Mouse (Mus musculus): ENCODE data around the gene Mgat5. TPM values are rescaled to one million over a fixed set of nuclear protein-coding genes. Genes with fewer than 3 reads are reported as not detected.

Mgat5 gene
- polyA plus RNA-seq, 1 experiment, result 24.1 TPM

GRCm38 (mm10) chr1:127214585-127215232 lies 9.9 kb downstream of the Mgat5 start:
- H3K36me3 ChIP-seq (ENCODE audit: control insufficient read depth, insufficient read depth, low read length), result no peaks in the 10 kb centered on the region
- no peak for TF ChIP-seq POLR2A (IDR thresholded peaks at IDR 0.05; ENCODE audit: control insufficient read depth, extremely low read depth, insufficient read depth, low read length, poor library complexity)
- TF ChIP-seq CTCF (IDR thresholded peaks at IDR 0.05; ENCODE audit: borderline replicate concordance, control insufficient read depth, extremely low read depth, insufficient read depth, low read length, poor library complexity), result no peak
- no peaks in the 10 kb centered on the region for H3K27me3 ChIP-seq (ENCODE audit: control insufficient read depth, insufficient read depth, low read length)
- peak overlapping the region; percentile 99 for H3K27ac ChIP-seq (ENCODE audit: control insufficient read depth, insufficient read depth, low read length)
- H3K4me3 ChIP-seq (ENCODE audit: control insufficient read depth, insufficient read depth, low read length), result no peak overlapping the region
- DNase-seq, result no peak
- peaks cover 59% of the 10 kb centered on the region for H3K4me1 ChIP-seq (replicated peaks; ENCODE audit: control insufficient read depth, insufficient read depth, low read length)
- 52% methylated on average over 8 of the region's 8 CpGs for WGBS

- Histone ChIP-seq H3K27ac (ENCODE audit: control insufficient read depth, insufficient read depth, low read length) (no peak overlapping the region), H3K4me1 (replicated peaks; ENCODE audit: control insufficient read depth, insufficient read depth, low read length) (peaks cover 46% of the 10 kb centered on the region), H3K27me3 (ENCODE audit: control insufficient read depth, insufficient read depth, low read length) (no peaks in the 10 kb centered on the region), H3K36me3 (ENCODE audit: control insufficient read depth, insufficient read depth, low read length) (no peaks in the 10 kb centered on the region), H3K4me3 (ENCODE audit: control insufficient read depth, insufficient read depth, low read length) (no peak overlapping the region)
- 63% methylated on average over 2 of the region's 2 CpGs for WGBS
- no peak for DNase-seq
- TF ChIP-seq POLR2A (IDR thresholded peaks at IDR 0.05; ENCODE audit: control insufficient read depth, extremely low read depth, insufficient read depth, low read length, poor library complexity), result no peak
- no peak for TF ChIP-seq CTCF (IDR thresholded peaks at IDR 0.05; ENCODE audit: borderline replicate concordance, control insufficient read depth, extremely low read depth, insufficient read depth, low read length, poor library complexity)
Measured at GRCm38 (mm10) chr1:127216979-127217378, 12.2 kb downstream of the Mgat5 start.

GRCm38 (mm10) chr1:127217665-127218064 lies 12.8 kb downstream of the Mgat5 start:
- 88% methylated on average over 4 of the region's 4 CpGs for WGBS
- Histone ChIP-seq H3K27me3 (ENCODE audit: control insufficient read depth, insufficient read depth, low read length) (no peaks in the 10 kb centered on the region), H3K4me3 (ENCODE audit: control insufficient read depth, insufficient read depth, low read length) (no peak overlapping the region), H3K4me1 (replicated peaks; ENCODE audit: control insufficient read depth, insufficient read depth, low read length) (peaks cover 41% of the 10 kb centered on the region), H3K36me3 (ENCODE audit: control insufficient read depth, insufficient read depth, low read length) (no peaks in the 10 kb centered on the region), H3K27ac (ENCODE audit: control insufficient read depth, insufficient read depth, low read length) (peak overlapping the region; percentile 21; the same call in 1 of the 2 replicates)
- DNase-seq, result no peak
- no peak for TF ChIP-seq CTCF (IDR thresholded peaks at IDR 0.05; ENCODE audit: borderline replicate concordance, control insufficient read depth, extremely low read depth, insufficient read depth, low read length, poor library complexity)
- no peak for TF ChIP-seq POLR2A (IDR thresholded peaks at IDR 0.05; ENCODE audit: control insufficient read depth, extremely low read depth, insufficient read depth, low read length, poor library complexity)

- Histone ChIP-seq H3K4me1 (replicated peaks; ENCODE audit: control insufficient read depth, insufficient read depth, low read length) (peaks cover 37% of the 10 kb centered on the region), H3K27ac (ENCODE audit: control insufficient read depth, insufficient read depth, low read length) (peak overlapping the region; percentile 21; the same call in 1 of the 2 replicates), H3K36me3 (ENCODE audit: control insufficient read depth, insufficient read depth, low read length) (no peaks in the 10 kb centered on the region), H3K4me3 (ENCODE audit: control insufficient read depth, insufficient read depth, low read length) (no peak overlapping the region), H3K27me3 (ENCODE audit: control insufficient read depth, insufficient read depth, low read length) (no peaks in the 10 kb centered on the region)
- 93% methylated on average over 7 of the region's 7 CpGs for WGBS
- no peak for DNase-seq
- no peak for TF ChIP-seq POLR2A (IDR thresholded peaks at IDR 0.05; ENCODE audit: control insufficient read depth, extremely low read depth, insufficient read depth, low read length, poor library complexity)
- TF ChIP-seq CTCF (IDR thresholded peaks at IDR 0.05; ENCODE audit: borderline replicate concordance, control insufficient read depth, extremely low read depth, insufficient read depth, low read length, poor library complexity), result no peak
Measured at GRCm38 (mm10) chr1:127218182-127218581, 13.4 kb downstream of the Mgat5 start.

- no peak overlapping the region for H3K27ac ChIP-seq (ENCODE audit: control insufficient read depth, insufficient read depth, low read length)
- H3K27me3 ChIP-seq (ENCODE audit: control insufficient read depth, insufficient read depth, low read length), result no peaks in the 10 kb centered on the region
- no peak for TF ChIP-seq POLR2A (IDR thresholded peaks at IDR 0.05; ENCODE audit: control insufficient read depth, extremely low read depth, insufficient read depth, low read length, poor library complexity)
- TF ChIP-seq CTCF (IDR thresholded peaks at IDR 0.05; ENCODE audit: borderline replicate concordance, control insufficient read depth, extremely low read depth, insufficient read depth, low read length, poor library complexity), result no peak
- DNase-seq, result no peak
- H3K36me3 ChIP-seq (ENCODE audit: control insufficient read depth, insufficient read depth, low read length), result no peaks in the 10 kb centered on the region
- WGBS, result 92% methylated on average over 4 of the region's 4 CpGs
- H3K4me1 ChIP-seq (replicated peaks; ENCODE audit: control insufficient read depth, insufficient read depth, low read length), result peaks cover 28% of the 10 kb centered on the region
- no peak overlapping the region for H3K4me3 ChIP-seq (ENCODE audit: control insufficient read depth, insufficient read depth, low read length)
Measured at GRCm38 (mm10) chr1:127219161-127219560, 14.3 kb downstream of the Mgat5 start.

GRCm38 (mm10) chr1:127219621-127220020 lies 14.8 kb downstream of the Mgat5 start:
- H3K27ac ChIP-seq (ENCODE audit: control insufficient read depth, insufficient read depth, low read length), result no peak overlapping the region
- no peaks in the 10 kb centered on the region for H3K27me3 ChIP-seq (ENCODE audit: control insufficient read depth, insufficient read depth, low read length)
- WGBS, result 90% methylated on average over 4 of the region's 4 CpGs
- H3K36me3 ChIP-seq (ENCODE audit: control insufficient read depth, insufficient read depth, low read length), result no peaks in the 10 kb centered on the region
- H3K4me3 ChIP-seq (ENCODE audit: control insufficient read depth, insufficient read depth, low read length), result no peak overlapping the region
- TF ChIP-seq POLR2A (IDR thresholded peaks at IDR 0.05; ENCODE audit: control insufficient read depth, extremely low read depth, insufficient read depth, low read length, poor library complexity) (no peak), CTCF (IDR thresholded peaks at IDR 0.05; ENCODE audit: borderline replicate concordance, control insufficient read depth, extremely low read depth, insufficient read depth, low read length, poor library complexity) (no peak)
- H3K4me1 ChIP-seq (replicated peaks; ENCODE audit: control insufficient read depth, insufficient read depth, low read length), result peaks cover 23% of the 10 kb centered on the region
- DNase-seq, result no peak

Data from thymus, adult 2 months (tissue).